Mouse (Mus musculus) hindbrain, postnatal 0 days (tissue): ENCODE results near the gene Tdrd1. TPM values are rescaled to one million over a fixed set of nuclear protein-coding genes. Genes with fewer than 3 reads are reported as not detected.
A peak's percentile ranks its signal among the peaks of the same experiment; 100 is the strongest.

ENCODE experiments used
- ATAC-seq: fragments of 200-750 bp; cut with Nextera tagmentation; 2 replicates; pipeline ENCODE4 v1.8.0; 2017; ENCODE audit warnings: mild to moderate bottlenecking, moderate TSS enrichment, moderate library complexity
- DNase-seq: peaks from one replicate; pipeline ENCODE4 v3.0.0-alpha.2; 2015; ENCODE audit warnings: low spot score
- H3K27ac ChIP-seq: fragments of 300-500 bp; sonication (generic); 2 replicates; pipeline ENCODE4 v1.5.1; 2014; ENCODE audit warnings: mild to moderate bottlenecking
- H3K27me3 ChIP-seq: fragments of 300-500 bp; sonication (generic); 2 replicates; pipeline ENCODE4 v1.6.1; 2014; ENCODE audit warnings: low read length, mixed read lengths; ENCODE audit not compliant: insufficient read depth
- H3K36me3 ChIP-seq: fragments of 300-500 bp; sonication (generic); 2 replicates; pipeline ENCODE4 v1.6.1; 2014; ENCODE audit warnings: low read length, mixed read lengths; ENCODE audit not compliant: insufficient read depth
- H3K4me1 ChIP-seq: fragments of 300-500 bp; sonication (generic); 2 replicates; pipeline ENCODE4 v1.6.1; 2014; ENCODE audit warnings: antibody characterized with exemption, low read length, mixed read lengths; ENCODE audit not compliant: insufficient read depth
- H3K4me2 ChIP-seq: fragments of 300-500 bp; sonication (generic); 2 replicates; pipeline ENCODE4 v1.6.1; 2014; ENCODE audit warnings: low read depth, mild to moderate bottlenecking, low read length, moderate library complexity, mixed read lengths
- H3K4me3 ChIP-seq: fragments of 300-500 bp; sonication (generic); 2 replicates; pipeline ENCODE4 v1.5.1; 2014; ENCODE audit warnings: low read length
- H3K9ac ChIP-seq: fragments of 300-500 bp; sonication (generic); replicated peaks from 2 replicates; pipeline ENCODE4 v1.6.1; 2014; ENCODE audit warnings: mild to moderate bottlenecking, low read length, moderate library complexity, mixed read lengths
- H3K9me3 ChIP-seq: fragments of 300-500 bp; sonication (generic); 2 replicates; pipeline ENCODE4 v1.6.1; 2016; ENCODE audit warnings: low read length, mixed read lengths
- CTCF ChIP-seq: IDR thresholded peaks from 2 replicates; pipeline ENCODE4 v1.5.1; 2016; ENCODE audit warnings: antibody characterized with exemption, control low read depth, low read depth
- WGBS: fragments of 180-500 bp; shearing (Covaris S2); extraction: QIAGEN DNeasy Blood & Tissue Kit; methylation state at CpG from one replicate; pipeline ENCODE4 v1.1.7; 2014; 5-methylcytosine and 5-hydroxymethylcytosine counted together
- polyA plus RNA-seq: library from polyadenylated mRNA; unstranded; fragments of >200 nt; fragmentation: Nextera tagmentation; extraction: Ambion mirVana; gene quantifications from 2 replicates; pipeline ENCODE4 v1.2.1, GENCODE M21; 2015
- total RNA-seq: library from RNA; depleted of rRNA; stranded (reverse); fragments of >200 nt; gene quantifications from 2 replicates; pipeline ENCODE4 v1.2.3, GENCODE M21; 2014

The Tdrd1 gene
- total and polyA plus RNA-seq, 2 experiments from 2014 or later = 0.68 to 0.94 TPM

GRCm38 (mm10) chr19:56852590-56852989 lies 26.6 kb downstream of the Tdrd1 start:
- TF ChIP-seq CTCF = no peak
- DNase-seq (no peak), ATAC-seq (no peak)
- H3K27ac ChIP-seq = no peak overlapping the region
- no peaks in the 10 kb centered on the region for H3K9me3 ChIP-seq
- H3K4me2 ChIP-seq = no peak overlapping the region
- no peak overlapping the region for H3K4me3 ChIP-seq
- no peaks in the 10 kb centered on the region for H3K36me3 ChIP-seq
- no peak overlapping the region for H3K9ac ChIP-seq
- no peaks in the 10 kb centered on the region for H3K4me1 ChIP-seq
- no peaks in the 10 kb centered on the region for H3K27me3 ChIP-seq

GRCm38 (mm10) chr19:56856455-56856854 lies 30.4 kb downstream of the Tdrd1 start:
- Histone ChIP-seq H3K27ac (no peak overlapping the region), H3K9me3 (no peaks in the 10 kb centered on the region), H3K9ac (no peak overlapping the region), H3K4me2 (no peak overlapping the region), H3K4me1 (no peaks in the 10 kb centered on the region), H3K27me3 (no peaks in the 10 kb centered on the region), H3K36me3 (no peaks in the 10 kb centered on the region), H3K4me3 (no peak overlapping the region)
- ATAC-seq (no peak), DNase-seq (no peak)
- TF ChIP-seq CTCF = no peak
- WGBS = 60% methylated on average over 5 of the region's 5 CpGs

- Histone ChIP-seq H3K4me2 (no peak overlapping the region), H3K27me3 (peaks cover 6% of the 10 kb centered on the region; the same call in 1 of the 2 replicates), H3K4me1 (no peaks in the 10 kb centered on the region), H3K36me3 (no peaks in the 10 kb centered on the region), H3K9ac (no peak overlapping the region), H3K27ac (no peak overlapping the region), H3K9me3 (no peaks in the 10 kb centered on the region), H3K4me3 (no peak overlapping the region)
- ATAC-seq (no peak), DNase-seq (no peak)
- no peak for TF ChIP-seq CTCF
- 71% methylated on average over 4 of the region's 4 CpGs for WGBS
Observed at GRCm38 (mm10) chr19:56867701-56868100, 41.7 kb downstream of the Tdrd1 start.

GRCm38 (mm10) chr19:56873816-56874600 lies 48.0 kb downstream of the Tdrd1 start, which contains the start of gene Vwa2:
Vwa2 (plus strand) TSS chr19:56874249.
- Histone ChIP-seq H3K27ac (no peak within 1 kb of the TSS), H3K9ac (0 out of 2 replicates have a peak within 1 kb of the TSS, but pooled peaks have one; percentile 21), H3K4me3 (peak within 1 kb of the TSS; percentile 51), H3K4me2 (peak within 1 kb of the TSS; percentile 95), H3K4me1 (peaks cover 6% of the 10 kb centered on the region; the same call in 1 of the 2 replicates), H3K36me3 (no peaks in the 10 kb centered on the region), H3K27me3 (peaks cover 34% of the 10 kb centered on the region), H3K9me3 (no peaks in the 10 kb centered on the region)
- peak; percentile 12 for DNase-seq
- peak; percentile 21; the same call in 1 of the 2 replicates for ATAC-seq
- TF ChIP-seq CTCF = no peak
- 2% methylated on average over 71 of the region's 71 CpGs for WGBS

GRCm38 (mm10) chr19:56874601-56875315 lies 48.7 kb downstream of the Tdrd1 start:
- ATAC-seq (no peak), DNase-seq (peak; percentile 6)
- Histone ChIP-seq H3K36me3 (no peaks in the 10 kb centered on the region), H3K9me3 (no peaks in the 10 kb centered on the region), H3K4me2 (peak overlapping the region; percentile 95), H3K4me1 (peaks cover 6% of the 10 kb centered on the region; the same call in 1 of the 2 replicates), H3K9ac (0 out of 2 replicates have a peak overlapping the region, but pooled peaks have one; percentile 21), H3K27me3 (peaks cover 34% of the 10 kb centered on the region), H3K4me3 (peak overlapping the region; percentile 51), H3K27ac (no peak overlapping the region)
- WGBS = 10% methylated on average over 30 of the region's 30 CpGs
- no peak for TF ChIP-seq CTCF

GRCm38 (mm10) chr19:56877364-56877763 lies 51.4 kb downstream of the Tdrd1 start:
- Histone ChIP-seq H3K36me3 (no peaks in the 10 kb centered on the region), H3K4me2 (no peak overlapping the region), H3K27me3 (peaks cover 31% of the 10 kb centered on the region), H3K4me3 (no peak overlapping the region), H3K27ac (no peak overlapping the region), H3K9ac (no peak overlapping the region), H3K4me1 (peaks cover 6% of the 10 kb centered on the region; the same call in 1 of the 2 replicates), H3K9me3 (no peaks in the 10 kb centered on the region)
- peak; percentile 39 for DNase-seq
- 47% methylated on average over 6 of the region's 6 CpGs for WGBS
- peak; percentile 51; the same call in 1 of the 2 replicates for ATAC-seq
- TF ChIP-seq CTCF = no peak
